Comparison of ENCODE assay signal across 16 mouse cellular contexts in the genomic region with DNA sequence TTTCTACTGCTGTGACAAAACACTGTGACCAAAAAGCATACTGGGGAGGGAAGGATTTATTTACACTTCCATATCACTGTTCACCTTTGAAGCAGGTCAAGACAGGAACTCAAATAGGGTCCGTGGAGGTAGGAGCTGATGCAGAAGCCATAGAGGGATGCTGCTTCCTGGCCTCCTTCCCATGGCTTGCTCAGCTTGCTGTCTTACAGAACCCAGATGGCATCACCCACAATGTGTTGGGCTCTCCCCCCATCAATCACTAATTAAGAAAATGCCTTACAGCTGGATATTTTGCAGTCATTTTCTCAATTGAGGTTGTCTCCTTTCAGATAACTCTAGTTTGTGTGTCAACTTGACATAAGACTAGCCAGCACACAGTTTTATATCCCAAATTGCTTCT.
"Had no signal": no experiment of that assay in that cellular context is flagged by ENCODE, and none has a peak within 500 bp of the region (broad histone marks: within the 10 kb centered on the region; RNA-seq: fewer than 3 reads in every experiment).

No protein-coding gene starts in this region.

- DNase-seq: kidney, adult 2 months; kidney, postnatal 36 days; liver; liver, embryonic 13.5 days; liver, postnatal 0 days; lung, postnatal 14 days; thymus, postnatal 4 days had no signal

- H3K36me3 ChIP-seq: intestine, embryonic 15.5 days; kidney, embryonic 15.5 days; limb, embryonic 12.5 days; liver, embryonic 13.5 days; lung, embryonic 15.5 days had no signal

- H3K9ac ChIP-seq: intestine, embryonic 15.5 days; kidney, embryonic 15.5 days; limb, embryonic 12.5 days; liver, embryonic 13.5 days; liver, postnatal 0 days; lung, embryonic 15.5 days had no signal

- H3K4me3 ChIP-seq: intestine, embryonic 15.5 days; kidney, embryonic 15.5 days; limb, embryonic 12.5 days; liver, embryonic 13.5 days; lung, embryonic 15.5 days; megakaryocyte, embryonic 14.5 days had no signal

- H3K4me2 ChIP-seq: intestine, embryonic 15.5 days; kidney, embryonic 15.5 days; limb, embryonic 12.5 days; liver, embryonic 13.5 days; lung, embryonic 15.5 days; midbrain, embryonic 11.5 days had no signal

- H3K9me3 ChIP-seq: intestine, embryonic 15.5 days; kidney, embryonic 15.5 days; limb, embryonic 12.5 days; liver, embryonic 13.5 days; lung, embryonic 15.5 days had no signal

- H3K27ac ChIP-seq: intestine, embryonic 15.5 days; kidney, embryonic 15.5 days; limb, embryonic 12.5 days; liver, embryonic 13.5 days; lung, embryonic 15.5 days; macrophage; stomach, postnatal 0 days had no signal

- H3K4me1 ChIP-seq: intestine, embryonic 15.5 days; kidney, embryonic 15.5 days; limb, embryonic 12.5 days; liver, embryonic 13.5 days; lung, embryonic 15.5 days had no signal

- ATAC-seq: intestine, embryonic 15.5 days; liver, postnatal 0 days; midbrain, embryonic 16.5 days had no signal

- H3K27me3 ChIP-seq: intestine, embryonic 15.5 days; kidney, embryonic 15.5 days; limb, embryonic 12.5 days; liver, embryonic 13.5 days; lung, embryonic 15.5 days; megakaryocyte, embryonic 14.5 days had no signal
